Mouse (Mus musculus): ENCODE results near the gene Nmnat2.

DNA sequence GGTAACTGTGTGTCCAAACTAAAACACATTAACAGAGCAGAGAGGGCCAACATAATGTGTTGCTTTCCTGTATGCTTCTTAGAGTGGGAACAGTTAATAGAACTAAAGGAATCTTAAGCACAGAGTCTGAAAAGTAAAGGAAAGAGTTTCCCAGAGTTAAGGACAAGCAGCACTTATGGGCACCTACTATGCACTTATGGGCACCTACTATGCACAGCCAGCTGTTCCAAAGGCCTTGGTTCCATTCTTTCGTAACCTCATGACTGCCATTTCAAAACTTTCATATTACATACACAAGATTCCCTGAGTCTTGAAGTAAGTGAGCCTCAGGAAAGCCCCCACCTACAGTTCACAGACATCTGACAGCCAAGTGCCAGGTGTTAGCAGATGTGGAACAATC, 64.3 kb downstream of the Nmnat2 start:
- TF ChIP-seq POLR2A (IDR thresholded peaks at IDR 0.05; ENCODE audit: low read depth, low read length) (no peak), CTCF (IDR thresholded peaks at IDR 0.05; ENCODE audit: extremely low read depth, insufficient read depth, insufficient read length, insufficient replicate concordance) (no peak)

All from spleen, adult 2 months (tissue).